Mouse (Mus musculus): ENCODE data around the gene Pakap.

Gene Pakap

GRCm38 (mm10) chr4:57801986-57802385, 234.0 kb downstream of the Pakap start:
- no peak for DNase-seq (ENCODE audit: low read depth)

DNA sequence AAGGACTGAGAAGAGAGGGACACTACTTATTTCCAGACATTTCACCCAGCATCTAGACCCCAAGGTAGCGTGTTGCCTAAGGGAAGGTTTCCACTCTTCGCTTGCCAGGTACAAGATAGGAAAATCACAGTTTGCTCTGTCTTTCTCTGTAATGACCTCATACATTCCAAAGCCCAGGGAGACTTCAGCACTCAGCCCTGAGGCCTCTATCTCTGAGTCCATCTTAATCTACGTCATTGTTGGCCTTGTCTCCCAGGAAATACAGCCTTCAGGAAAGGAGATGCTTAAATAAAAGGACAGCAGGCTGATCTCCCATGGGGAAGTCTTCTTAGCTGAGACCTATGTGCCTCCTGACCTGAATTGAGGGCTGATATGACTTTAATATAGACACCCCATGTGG, 234.4 kb downstream of the Pakap start:
- no peak for DNase-seq (ENCODE audit: low read depth)

DNA sequence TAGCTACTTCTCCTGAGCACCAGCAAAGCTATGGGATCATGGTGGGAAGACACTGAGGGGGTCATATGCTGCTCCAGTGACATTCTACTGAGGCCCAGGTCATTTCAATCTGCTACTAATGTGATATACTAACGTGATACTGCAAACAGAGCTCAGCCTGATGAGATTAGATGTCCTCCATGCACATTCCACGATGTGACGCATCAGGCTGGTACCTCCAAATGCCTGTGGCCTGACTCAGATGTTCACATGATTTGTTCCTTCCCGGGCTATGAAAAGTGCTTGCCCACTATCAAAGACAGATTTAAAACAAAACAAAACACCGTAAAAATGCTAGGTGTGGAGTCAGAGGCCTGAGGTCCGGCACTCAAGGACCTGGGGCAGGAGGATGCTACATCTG, 236.9 kb downstream of the Pakap start:
- DNase-seq (ENCODE audit: low read depth) = peak; percentile 83

- no peak for DNase-seq (ENCODE audit: low read depth)
Observed at GRCm38 (mm10) chr4:57809449-57809848, 241.5 kb downstream of the Pakap start.

GRCm38 (mm10) chr4:57812075-57812474, 244.1 kb downstream of the Pakap start:
- DNase-seq (ENCODE audit: low read depth) = no peak

GRCm38 (mm10) chr4:57812916-57813575, 245.1 kb downstream of the Pakap start:
- DNase-seq (ENCODE audit: low read depth) = no peak

DNA sequence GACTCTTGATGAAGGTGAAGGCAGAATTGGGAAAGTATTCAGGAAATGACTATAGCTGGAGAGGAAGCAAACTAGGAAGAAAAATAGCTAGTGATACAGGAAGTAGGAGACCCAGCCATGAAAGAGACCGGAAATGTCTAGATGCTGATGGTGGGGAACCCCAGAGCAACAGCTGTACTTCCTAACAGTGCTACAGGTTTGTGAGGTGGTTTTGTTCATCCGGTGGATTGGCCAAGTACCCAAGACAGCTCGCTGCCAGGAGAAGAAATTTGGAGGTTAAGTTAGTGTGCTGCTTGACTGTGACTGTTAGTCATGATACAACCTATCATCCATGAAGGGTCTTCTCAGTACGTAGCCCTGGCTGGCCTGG, 245.6 kb downstream of the Pakap start:
- no peak for DNase-seq (ENCODE audit: low read depth)

- peak; percentile 59 for DNase-seq (ENCODE audit: low read depth)
Observed at GRCm38 (mm10) chr4:57815355-57815754, 247.4 kb downstream of the Pakap start.

DNA sequence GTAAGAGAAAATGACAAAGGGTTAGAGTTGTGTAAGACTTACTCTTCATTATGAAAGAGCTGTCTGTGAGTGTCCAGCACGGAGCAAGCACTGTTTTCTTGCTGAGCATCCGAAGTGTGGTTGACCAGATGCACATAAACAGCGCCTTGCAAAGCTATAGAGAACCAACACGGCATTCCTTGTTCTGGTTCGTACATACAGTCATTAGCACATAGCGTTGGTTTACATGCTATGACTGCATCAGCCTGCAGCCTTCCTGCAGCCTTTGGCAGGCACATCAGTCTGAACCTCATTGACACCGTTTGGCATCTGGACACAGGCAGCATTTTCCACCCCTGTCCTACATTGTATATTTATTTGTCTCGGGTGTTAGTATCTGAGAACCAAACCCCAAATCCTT, 248.2 kb downstream of the Pakap start:
- no peak for DNase-seq (ENCODE audit: low read depth)

- no peak for DNase-seq (ENCODE audit: low read depth)
Observed at GRCm38 (mm10) chr4:57820839-57821374, 252.9 kb downstream of the Pakap start.

DNA sequence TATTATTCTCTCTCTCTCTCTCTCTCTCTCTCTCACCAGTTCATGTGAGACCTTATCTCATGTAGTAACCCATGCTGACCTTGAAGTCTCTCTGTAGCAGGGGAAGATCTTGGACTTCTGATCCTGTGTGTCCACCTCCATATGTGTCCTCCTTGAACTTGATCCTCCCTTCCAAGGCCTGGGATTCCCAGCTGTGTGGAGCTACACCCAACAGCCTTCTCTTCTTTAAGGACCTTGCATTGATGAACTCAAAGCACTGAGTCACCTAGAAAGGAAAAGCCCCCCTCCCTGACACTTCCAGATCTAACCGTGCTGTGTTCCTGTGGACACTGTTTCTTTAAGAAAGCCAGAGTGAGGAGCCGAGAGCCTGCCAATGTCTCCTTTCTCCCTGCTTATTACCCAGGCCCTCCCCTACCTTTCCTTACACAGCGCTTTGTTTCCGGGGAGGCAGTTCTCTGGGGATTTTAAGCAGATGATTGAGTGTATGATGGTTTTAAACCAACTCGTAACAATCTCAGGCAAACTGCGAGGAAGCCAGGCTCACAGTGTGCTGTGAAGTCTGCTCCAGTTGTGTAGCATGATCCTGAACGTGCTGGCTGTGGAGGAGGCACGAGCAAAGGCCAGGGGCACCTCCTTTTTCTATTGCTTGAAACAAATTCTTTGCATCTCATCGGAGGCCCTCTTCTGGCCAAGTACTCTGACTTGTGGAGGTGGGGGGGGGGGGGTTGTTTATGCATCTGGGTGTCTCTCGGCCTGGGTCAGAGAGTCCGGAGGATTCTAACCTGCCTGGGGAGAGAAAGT, 253.8 kb downstream of the Pakap start:
- no peak for DNase-seq (ENCODE audit: low read depth)

DNA sequence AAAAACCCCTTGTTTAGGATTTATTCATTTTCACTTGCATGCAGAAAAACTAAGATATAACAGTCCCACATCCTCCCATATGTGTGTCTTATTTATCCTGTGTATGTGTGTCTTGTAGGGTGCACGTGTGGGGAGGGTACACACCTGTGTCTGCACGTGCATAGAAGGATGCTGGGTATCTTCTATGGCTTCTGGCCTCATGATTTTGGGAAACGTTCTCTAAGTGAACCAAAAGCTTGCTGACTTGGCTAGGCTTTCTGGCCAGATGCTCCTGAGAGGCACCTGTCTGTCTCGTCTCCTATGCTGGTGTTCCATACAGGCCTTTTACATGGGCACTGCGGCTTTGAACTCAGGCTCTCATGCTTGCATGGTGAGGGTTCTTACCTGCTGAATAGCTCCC, 254.7 kb downstream of the Pakap start:
- no peak for DNase-seq (ENCODE audit: low read depth)

GRCm38 (mm10) chr4:57824626-57825240, 256.8 kb downstream of the Pakap start:
- no peak for DNase-seq (ENCODE audit: low read depth)

DNA sequence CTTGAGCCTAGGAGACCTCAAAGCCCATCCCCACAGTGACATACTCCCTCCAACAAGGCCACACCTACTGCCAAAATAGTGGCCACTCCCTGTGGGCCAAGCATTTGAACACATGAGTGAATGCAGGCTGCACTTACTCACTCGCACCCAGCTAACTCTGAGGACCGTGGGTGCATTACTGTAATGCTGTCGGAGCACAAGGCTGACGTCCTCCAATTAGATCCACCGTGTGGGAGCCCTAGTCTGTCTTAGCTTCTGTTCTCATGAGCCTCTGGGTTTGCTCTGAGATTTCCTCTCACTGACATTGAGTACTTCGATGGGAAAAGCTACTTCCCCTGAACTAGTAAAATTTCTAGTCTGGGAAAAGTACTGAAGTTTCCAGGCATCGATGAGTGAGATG, 258.3 kb downstream of the Pakap start:
- no peak for DNase-seq (ENCODE audit: low read depth)

- no peak for DNase-seq (ENCODE audit: low read depth)
Observed at GRCm38 (mm10) chr4:57829131-57829530, 261.2 kb downstream of the Pakap start.

DNA sequence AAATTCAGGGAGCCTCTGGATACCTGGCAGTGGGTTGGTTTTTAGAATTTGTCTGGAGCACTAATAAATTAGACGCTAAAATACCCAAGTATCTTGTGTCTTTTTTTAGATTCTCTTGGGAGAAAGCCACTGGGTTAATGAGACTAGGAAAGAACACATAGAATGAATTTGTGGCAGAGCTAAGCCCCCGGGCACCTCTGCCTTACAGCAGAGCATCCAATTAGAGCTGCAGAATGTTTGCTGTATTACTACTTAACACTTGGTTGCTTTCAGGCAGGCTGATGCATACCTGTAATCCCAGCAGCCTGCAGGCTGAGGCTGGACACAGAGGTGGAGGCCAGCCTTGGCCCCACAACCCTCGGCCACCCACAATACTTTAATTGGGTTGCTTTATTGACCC, 261.8 kb downstream of the Pakap start:
- DNase-seq (ENCODE audit: low read depth) = no peak

DNA sequence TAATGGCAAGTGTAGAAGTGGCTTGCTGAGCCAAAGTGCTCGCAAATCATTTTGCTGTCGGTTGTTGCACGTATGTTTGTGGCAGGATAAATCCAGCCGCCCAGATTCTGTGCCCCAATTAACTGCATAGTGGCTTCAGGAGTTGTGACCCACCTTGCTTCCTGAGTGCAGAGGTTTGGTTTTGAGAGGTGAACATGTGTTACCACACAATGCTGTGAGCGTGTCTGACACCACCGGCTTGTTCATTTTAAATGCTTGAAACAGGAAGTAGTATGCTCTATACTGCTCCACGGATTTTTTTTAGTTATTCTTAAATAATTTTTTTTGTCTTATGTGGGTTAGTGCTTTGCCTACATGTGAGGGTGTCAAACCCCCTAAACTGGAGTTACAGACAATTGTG, 264.3 kb downstream of the Pakap start:
- no peak for DNase-seq (ENCODE audit: low read depth)

DNA sequence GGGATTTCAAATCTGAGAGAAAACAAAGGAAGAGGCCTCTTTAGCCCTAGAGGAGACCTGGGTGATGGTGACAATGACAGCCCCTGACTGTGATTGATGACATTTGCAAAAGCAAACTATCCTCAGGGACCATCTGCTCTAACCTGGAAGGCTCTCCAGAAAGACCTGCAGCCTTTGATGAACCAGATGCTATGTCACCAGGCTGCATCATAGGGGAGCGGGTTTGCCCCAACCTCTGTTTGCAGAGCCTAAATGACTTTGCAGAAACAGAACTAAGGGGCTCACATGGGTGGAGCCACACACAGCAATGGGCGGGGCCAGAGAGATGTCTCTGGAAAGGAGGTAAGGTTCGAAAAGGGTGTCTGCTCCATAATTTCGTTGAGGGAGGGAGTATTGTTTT, 265.1 kb downstream of the Pakap start:
- DNase-seq (ENCODE audit: low read depth) = no peak

- no peak for DNase-seq (ENCODE audit: low read depth)
Observed at GRCm38 (mm10) chr4:57834141-57834540, 266.2 kb downstream of the Pakap start.

- DNase-seq (ENCODE audit: low read depth) = no peak
Observed at GRCm38 (mm10) chr4:57837089-57837488, 269.1 kb downstream of the Pakap start.

DNA sequence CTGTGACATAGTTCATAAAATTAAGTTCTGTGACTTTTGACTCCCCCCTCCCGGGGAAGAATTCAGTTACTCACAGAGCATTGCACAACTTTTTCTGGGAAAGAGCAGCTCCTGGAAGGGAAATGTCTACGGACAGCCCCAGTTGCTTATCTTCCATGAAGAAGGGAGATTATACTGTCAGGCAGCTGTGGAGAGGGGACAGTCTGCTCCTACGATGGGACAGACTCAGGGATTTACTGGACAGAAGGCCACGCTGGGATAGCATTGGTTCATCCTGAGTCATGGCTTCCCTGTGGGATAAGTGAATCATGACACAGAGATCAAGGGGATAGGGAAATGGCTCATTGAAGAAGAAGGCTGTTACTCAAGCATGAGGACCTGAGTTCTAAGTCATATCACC, 271.4 kb downstream of the Pakap start:
- peak; percentile 89 for DNase-seq (ENCODE audit: low read depth)

DNA sequence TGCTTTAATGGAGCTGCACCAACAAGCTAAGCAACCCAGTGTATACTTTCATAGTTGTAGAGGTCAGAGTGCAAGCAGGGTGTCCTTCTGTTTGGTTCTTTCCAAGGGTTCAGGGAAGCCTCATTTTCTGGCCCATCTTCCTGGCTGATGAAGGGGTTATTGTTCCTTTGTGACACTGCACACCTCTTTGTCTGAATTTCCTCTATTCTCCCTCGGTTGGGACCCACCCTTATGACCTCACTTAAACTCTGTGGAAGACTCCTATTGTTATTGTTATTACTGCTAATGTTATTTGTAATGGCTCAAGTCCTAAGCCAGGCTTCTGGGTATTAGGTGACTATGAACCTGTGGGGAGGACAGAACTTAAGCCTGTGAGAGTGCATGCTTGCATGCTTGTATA, 273.9 kb downstream of the Pakap start:
- DNase-seq (ENCODE audit: low read depth) = no peak

Measured in NIH3T3 (cell line).